Mouse (Mus musculus) lung, postnatal 0 days (tissue): ENCODE measurements at regions not wholly inside any gene's neighbourhood (a gene's known extent, or its start where the extent isn't known, plus 50 kb on each side); places are given as distances from the start of the nearest gene placed in this dataset.

Experiments used
- CTCF ChIP-seq: IDR thresholded peaks from 2 replicates; pipeline ENCODE4 v1.5.1; 2016; ENCODE audit warnings: antibody characterized with exemption, mild to moderate bottlenecking
- EP300 ChIP-seq: IDR thresholded peaks from 2 replicates; pipeline ENCODE4 v1.6.1; 2016; ENCODE audit warnings: antibody characterized with exemption, mild to moderate bottlenecking, control low read depth

DNA sequence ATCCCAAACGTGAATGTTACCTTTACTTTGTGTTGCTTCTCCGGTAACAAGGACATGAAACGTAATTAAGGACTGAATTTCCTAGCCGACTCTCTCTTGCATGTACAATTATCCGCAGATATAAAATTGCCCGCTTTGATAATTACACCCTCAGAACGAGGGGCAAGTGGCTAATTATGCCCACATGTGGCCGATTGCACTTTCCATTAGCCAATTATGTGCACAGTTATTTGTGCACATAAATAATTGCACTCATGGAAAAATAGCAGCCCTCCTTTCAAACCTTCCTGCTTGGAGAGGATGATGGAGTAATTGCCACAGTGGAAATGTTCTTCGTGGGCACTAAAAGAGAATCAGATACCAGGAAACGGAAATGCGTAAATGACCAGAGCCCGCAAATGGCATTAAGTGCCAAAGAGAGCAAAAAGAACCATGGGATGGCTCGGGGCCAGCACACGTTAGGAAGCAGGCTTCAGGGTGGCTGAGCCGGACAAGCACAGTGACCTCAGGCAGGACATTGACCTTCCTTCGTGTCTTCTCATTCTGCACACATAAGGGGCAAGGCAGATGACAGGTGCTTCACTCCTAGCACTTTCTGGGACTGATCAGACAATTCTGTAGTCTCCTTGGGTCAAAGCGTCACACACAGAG is 66.5 kb upstream of the Atrnl1 start:
- TF ChIP-seq EP300 (no peak), CTCF (no peak)
